Mouse (Mus musculus): ENCODE measurements around the gene Usp51. TPM values are rescaled to one million over a fixed set of nuclear protein-coding genes. Genes with fewer than 3 reads are reported as not detected.
A peak's percentile ranks its signal among the peaks of the same experiment; 100 is the strongest.
"Not testable (repeated sequence)": the region's sequence is repeated elsewhere in the genome, so short reads cannot be mapped to it uniquely, and the experiment has no call there.

Usp51 gene
- 0.14 TPM in 2 replicates for polyA plus RNA-seq (2015; fragmentation: Nextera tagmentation; extraction: Ambion mirVana)

GRCm38 (mm10) chrX:153006387-153006841, at the start of gene Usp51:
Gene Usp51, plus strand, starts transcription at chrX:153006469.
- Histone ChIP-seq H3K9me3 (replicated peaks; ENCODE audit: control insufficient read depth, low read length) (no peaks in the 10 kb centered on the region), H3K4me1 (ENCODE audit: control insufficient read depth, low read depth, low read length) (no peaks in the 10 kb centered on the region), H3K27me3 (ENCODE audit: control insufficient read depth, insufficient read depth, low read depth, low read length) (no peaks in the 10 kb centered on the region), H3K36me3 (ENCODE audit: control insufficient read depth, insufficient read depth) (no peaks in the 10 kb centered on the region), H3K9ac (ENCODE audit: low read depth, low read length) (peak within 1 kb of the TSS; percentile 39), H3K4me3 (ENCODE audit: low read depth, low read length) (peak within 1 kb of the TSS; percentile 65), H3K27ac (ENCODE audit: low read length) (no peak within 1 kb of the TSS), H3K4me2 (ENCODE audit: low read depth, low read length) (peak within 1 kb of the TSS; percentile 74)
- 24% methylated on average over 23 of the region's 23 CpGs for WGBS (ENCODE audit: insufficient replicate concordance)
- ATAC-seq (ENCODE audit: low read depth), result peak; percentile 44

- ATAC-seq (ENCODE audit: low read depth), result no peak
- no peak overlapping the region for H3K9ac ChIP-seq (ENCODE audit: low read depth, low read length)
- H3K27me3 ChIP-seq (ENCODE audit: control insufficient read depth, insufficient read depth, low read depth, low read length), result no peaks in the 10 kb centered on the region; the same call in 1 of the 2 replicates
- 65% methylated on average over 6 of the region's 6 CpGs for WGBS (ENCODE audit: insufficient replicate concordance)
- no peak overlapping the region for H3K4me3 ChIP-seq (ENCODE audit: low read depth, low read length)
- H3K4me1 ChIP-seq (ENCODE audit: control insufficient read depth, low read depth, low read length), result no peaks in the 10 kb centered on the region
- no peaks in the 10 kb centered on the region for H3K9me3 ChIP-seq (replicated peaks; ENCODE audit: control insufficient read depth, low read length)
- no peak overlapping the region for H3K4me2 ChIP-seq (ENCODE audit: low read depth, low read length)
- H3K36me3 ChIP-seq (ENCODE audit: control insufficient read depth, insufficient read depth), result no peaks in the 10 kb centered on the region
- H3K27ac ChIP-seq (ENCODE audit: low read length), result no peak overlapping the region
Observed at GRCm38 (mm10) chrX:152969606-152970005, 36.7 kb upstream of the Usp51 start.

- 38% methylated on average over 5 of the region's 19 CpGs for WGBS (ENCODE audit: insufficient replicate concordance)
- not testable (repeated sequence) for H3K4me1 ChIP-seq (ENCODE audit: control insufficient read depth, low read depth, low read length); H3K9me3 ChIP-seq (replicated peaks; ENCODE audit: control insufficient read depth, low read length); H3K4me2 ChIP-seq (ENCODE audit: low read depth, low read length); H3K27me3 ChIP-seq (ENCODE audit: control insufficient read depth, insufficient read depth, low read depth, low read length); H3K27ac ChIP-seq (ENCODE audit: low read length); H3K9ac ChIP-seq (ENCODE audit: low read depth, low read length); H3K4me3 ChIP-seq (ENCODE audit: low read depth, low read length); H3K36me3 ChIP-seq (ENCODE audit: control insufficient read depth, insufficient read depth)
- ATAC-seq (ENCODE audit: low read depth), result 0 out of 2 replicates have a peak, but pooled peaks have one; percentile 9
Observed at GRCm38 (mm10) chrX:152973476-152974203, 32.6 kb upstream of the Usp51 start.

- Histone ChIP-seq H3K4me1 (ENCODE audit: control insufficient read depth, low read depth, low read length) (no peaks in the 10 kb centered on the region), H3K9me3 (replicated peaks; ENCODE audit: control insufficient read depth, low read length) (no peaks in the 10 kb centered on the region), H3K4me3 (ENCODE audit: low read depth, low read length) (no peak overlapping the region), H3K4me2 (ENCODE audit: low read depth, low read length) (no peak overlapping the region), H3K27me3 (ENCODE audit: control insufficient read depth, insufficient read depth, low read depth, low read length) (no peaks in the 10 kb centered on the region; the same call in none of the 2 replicates), H3K36me3 (ENCODE audit: control insufficient read depth, insufficient read depth) (no peaks in the 10 kb centered on the region), H3K27ac (ENCODE audit: low read length) (no peak overlapping the region), H3K9ac (ENCODE audit: low read depth, low read length) (no peak overlapping the region)
- 12% methylated on average over 6 of the region's 10 CpGs for WGBS (ENCODE audit: insufficient replicate concordance)
- no peak for ATAC-seq (ENCODE audit: low read depth)
Observed at GRCm38 (mm10) chrX:152974204-152974661, 32.0 kb upstream of the Usp51 start.

- Histone ChIP-seq H3K4me1 (ENCODE audit: control insufficient read depth, low read depth, low read length) (no peaks in the 10 kb centered on the region), H3K9ac (ENCODE audit: low read depth, low read length) (no peak overlapping the region), H3K9me3 (replicated peaks; ENCODE audit: control insufficient read depth, low read length) (no peaks in the 10 kb centered on the region), H3K27ac (ENCODE audit: low read length) (no peak overlapping the region), H3K27me3 (ENCODE audit: control insufficient read depth, insufficient read depth, low read depth, low read length) (no peaks in the 10 kb centered on the region; the same call in none of the 2 replicates), H3K4me3 (ENCODE audit: low read depth, low read length) (no peak overlapping the region), H3K36me3 (ENCODE audit: control insufficient read depth, insufficient read depth) (no peaks in the 10 kb centered on the region), H3K4me2 (ENCODE audit: low read depth, low read length) (no peak overlapping the region)
- no peak for ATAC-seq (ENCODE audit: low read depth)
- WGBS (ENCODE audit: insufficient replicate concordance), result 66% methylated on average over 6 of the region's 6 CpGs
Observed at GRCm38 (mm10) chrX:152976538-152976937, 29.7 kb upstream of the Usp51 start.

GRCm38 (mm10) chrX:152985009-152985408, 21.3 kb upstream of the Usp51 start:
- Histone ChIP-seq H3K9me3 (replicated peaks; ENCODE audit: control insufficient read depth, low read length) (no peaks in the 10 kb centered on the region), H3K4me3 (ENCODE audit: low read depth, low read length) (no peak overlapping the region), H3K4me2 (ENCODE audit: low read depth, low read length) (no peak overlapping the region), H3K27ac (ENCODE audit: low read length) (no peak overlapping the region), H3K9ac (ENCODE audit: low read depth, low read length) (no peak overlapping the region), H3K4me1 (ENCODE audit: control insufficient read depth, low read depth, low read length) (no peaks in the 10 kb centered on the region), H3K27me3 (ENCODE audit: control insufficient read depth, insufficient read depth, low read depth, low read length) (no peaks in the 10 kb centered on the region), H3K36me3 (ENCODE audit: control insufficient read depth, insufficient read depth) (no peaks in the 10 kb centered on the region)
- WGBS (ENCODE audit: insufficient replicate concordance), result 32% methylated on average over 2 of the region's 2 CpGs
- no peak for ATAC-seq (ENCODE audit: low read depth)

GRCm38 (mm10) chrX:152989852-152990251, 16.4 kb upstream of the Usp51 start:
- H3K9ac ChIP-seq (ENCODE audit: low read depth, low read length); H3K36me3 ChIP-seq (ENCODE audit: control insufficient read depth, insufficient read depth); H3K9me3 ChIP-seq (replicated peaks; ENCODE audit: control insufficient read depth, low read length); H3K27me3 ChIP-seq (ENCODE audit: control insufficient read depth, insufficient read depth, low read depth, low read length); H3K4me3 ChIP-seq (ENCODE audit: low read depth, low read length); H3K4me2 ChIP-seq (ENCODE audit: low read depth, low read length); ATAC-seq (ENCODE audit: low read depth); H3K4me1 ChIP-seq (ENCODE audit: control insufficient read depth, low read depth, low read length); H3K27ac ChIP-seq (ENCODE audit: low read length): not testable (repeated sequence)

GRCm38 (mm10) chrX:152996105-152996504, 10.2 kb upstream of the Usp51 start:
- H3K4me2 ChIP-seq (ENCODE audit: low read depth, low read length); H3K36me3 ChIP-seq (ENCODE audit: control insufficient read depth, insufficient read depth); H3K4me1 ChIP-seq (ENCODE audit: control insufficient read depth, low read depth, low read length); H3K9me3 ChIP-seq (replicated peaks; ENCODE audit: control insufficient read depth, low read length); H3K9ac ChIP-seq (ENCODE audit: low read depth, low read length); ATAC-seq (ENCODE audit: low read depth); H3K27me3 ChIP-seq (ENCODE audit: control insufficient read depth, insufficient read depth, low read depth, low read length); H3K27ac ChIP-seq (ENCODE audit: low read length); H3K4me3 ChIP-seq (ENCODE audit: low read depth, low read length): not testable (repeated sequence)
- no CpG with 5 or more reads among the region's 3 CpGs for WGBS (ENCODE audit: insufficient replicate concordance)

GRCm38 (mm10) chrX:153007021-153007684, 884 bp downstream of the Usp51 start:
- 21% methylated on average over 56 of the region's 58 CpGs for WGBS (ENCODE audit: insufficient replicate concordance)
- Histone ChIP-seq H3K27me3 (ENCODE audit: control insufficient read depth, insufficient read depth, low read depth, low read length) (no peaks in the 10 kb centered on the region), H3K9me3 (replicated peaks; ENCODE audit: control insufficient read depth, low read length) (no peaks in the 10 kb centered on the region), H3K4me2 (ENCODE audit: low read depth, low read length) (peak overlapping the region; percentile 74), H3K4me1 (ENCODE audit: control insufficient read depth, low read depth, low read length) (no peaks in the 10 kb centered on the region), H3K27ac (ENCODE audit: low read length) (no peak overlapping the region), H3K9ac (ENCODE audit: low read depth, low read length) (peak overlapping the region; percentile 39), H3K4me3 (ENCODE audit: low read depth, low read length) (peak overlapping the region; percentile 65), H3K36me3 (ENCODE audit: control insufficient read depth, insufficient read depth) (no peaks in the 10 kb centered on the region)
- ATAC-seq (ENCODE audit: low read depth), result peak; percentile 85

All from liver, embryonic 16.5 days (tissue).